Mouse (Mus musculus) intestine, embryonic 16.5 days (tissue): Measurements from ENCODE around the gene Gm3233. TPM values are rescaled to one million over a fixed set of nuclear protein-coding genes. Genes with fewer than 3 reads are reported as not detected.

Source experiments
- ATAC-seq: fragments of 200-750 bp; cut with Nextera tagmentation; 2 replicates; pipeline ENCODE4 v1.8.0; 2017; ENCODE audit warnings: moderate TSS enrichment, moderate library complexity
- H3K27ac ChIP-seq: fragments of 300-500 bp; sonication (generic); 2 replicates; pipeline ENCODE4 v1.5.1; 2014; ENCODE audit warnings: mild to moderate bottlenecking, low read length
- H3K27me3 ChIP-seq: fragments of 300-500 bp; sonication (generic); replicated peaks from 2 replicates; pipeline ENCODE4 v1.6.1; 2014; ENCODE audit warnings: low read length, control low read depth, mixed read lengths; ENCODE audit not compliant: control insufficient read depth, insufficient read depth
- H3K36me3 ChIP-seq: fragments of 300-500 bp; sonication (generic); 2 replicates; pipeline ENCODE4 v1.6.1; 2014; ENCODE audit warnings: low read length, control low read depth; ENCODE audit not compliant: control insufficient read depth, insufficient read depth
- H3K4me1 ChIP-seq: fragments of 300-500 bp; sonication (generic); 2 replicates; pipeline ENCODE4 v1.6.1; 2014; ENCODE audit warnings: low read length, control low read depth, mixed read lengths; ENCODE audit not compliant: control insufficient read depth, insufficient read depth
- H3K4me2 ChIP-seq: fragments of 300-500 bp; sonication (generic); 2 replicates; pipeline ENCODE4 v1.6.1; 2014; ENCODE audit warnings: low read depth, low read length, control low read depth
- H3K4me3 ChIP-seq: fragments of 300-500 bp; sonication (generic); 2 replicates; pipeline ENCODE4 v1.5.1; 2014; ENCODE audit warnings: mild to moderate bottlenecking, low read length
- H3K9ac ChIP-seq: fragments of 300-500 bp; sonication (generic); 2 replicates; pipeline ENCODE4 v1.6.1; 2014; ENCODE audit warnings: low read depth, low read length
- H3K9me3 ChIP-seq: fragments of 300-500 bp; sonication (generic); 2 replicates; pipeline ENCODE4 v1.6.1; 2016; ENCODE audit warnings: low read length, control low read depth; ENCODE audit not compliant: control insufficient read depth
- WGBS: fragments of 180-500 bp; shearing (Covaris S2); extraction: QIAGEN DNeasy Blood & Tissue Kit; methylation state at CpG from one replicate; pipeline ENCODE4 v1.1.7; 2014; 5-methylcytosine and 5-hydroxymethylcytosine counted together
- polyA plus RNA-seq: library from polyadenylated mRNA; unstranded; fragments of >200 nt; fragmentation: Nextera tagmentation; extraction: Ambion mirVana; gene quantifications from 2 replicates; pipeline ENCODE4 v1.2.1, GENCODE M21; 2015

Gene Gm3233
- polyA plus RNA-seq, 1 experiment from 2014 or later, result not detected

GRCm38 (mm10) chr10:77709831-77710230 lies 49.7 kb downstream of the Gm3233 start:
- Histone ChIP-seq H3K36me3 (no peaks in the 10 kb centered on the region), H3K4me3 (no peak overlapping the region), H3K27me3 (no peaks in the 10 kb centered on the region), H3K9me3 (peaks cover 3% of the 10 kb centered on the region), H3K4me1 (no peaks in the 10 kb centered on the region), H3K4me2 (no peak overlapping the region), H3K27ac (no peak overlapping the region), H3K9ac (no peak overlapping the region)
- WGBS, result 72% methylated on average over 3 of the region's 3 CpGs
- ATAC-seq, result no peak

Other genes with a start within 250 kb of the Gm3233 start
- 39.0 and 43.8 TPM in 2 replicates for gene Fam207a, start 243.9 kb downstream of the Gm3233 start, polyA plus RNA-seq
- gene Itgb2, start 229.4 kb downstream of the Gm3233 start, polyA plus RNA-seq, result 3.8 and 3.9 TPM in 2 replicates
- 177 and 181 TPM in 2 replicates for gene Pttg1ip, start 178.0 kb downstream of the Gm3233 start, polyA plus RNA-seq
- gene Sumo3, start 153.6 kb downstream of the Gm3233 start, polyA plus RNA-seq, result 330 and 356 TPM in 2 replicates
- 1.9 TPM in 1 of 2 replicates, not detected in the other for gene Gm49325, start 153.5 kb downstream of the Gm3233 start, polyA plus RNA-seq
- gene Ube2g2, start 137.4 kb downstream of the Gm3233 start, polyA plus RNA-seq, result 61.5 and 68.6 TPM in 2 replicates
- 0.48 and 0.51 TPM in 2 replicates for gene Tspear, start 73.1 kb downstream of the Gm3233 start, polyA plus RNA-seq
- not detected in 2 replicates for gene Gm19402, start 68.9 kb downstream of the Gm3233 start, polyA plus RNA-seq
- not detected in 2 replicates for gene Gm9508, start 62.4 kb downstream of the Gm3233 start, polyA plus RNA-seq
- not detected in 2 replicates for gene Gm10272, start 53.1 kb downstream of the Gm3233 start, polyA plus RNA-seq
- not detected in 2 replicates for gene Gm10024, start 48.2 kb downstream of the Gm3233 start, polyA plus RNA-seq
- not detected in 2 replicates for gene Gm10142, start 43.9 kb downstream of the Gm3233 start, polyA plus RNA-seq
- gene Krtap12-1, start 39.1 kb downstream of the Gm3233 start, polyA plus RNA-seq, result not detected in 2 replicates
- gene Gm10100, start 33.2 kb downstream of the Gm3233 start, polyA plus RNA-seq, result not detected in 2 replicates
- gene Gm18596, start 17.0 kb downstream of the Gm3233 start, polyA plus RNA-seq, result not detected in 2 replicates
- gene Gm9736, start 8.3 kb downstream of the Gm3233 start, polyA plus RNA-seq, result not detected in 2 replicates
- not detected in 2 replicates for gene Gm3238, start 11.6 kb upstream of the Gm3233 start, polyA plus RNA-seq
- gene Gm7138, start 17.3 kb upstream of the Gm3233 start, polyA plus RNA-seq, result not detected in 2 replicates
- not detected in 2 replicates for gene Gm3250, start 22.9 kb upstream of the Gm3233 start, polyA plus RNA-seq
- not detected in 2 replicates for gene Gm7137, start 28.5 kb upstream of the Gm3233 start, polyA plus RNA-seq
- not detected in 2 replicates for gene Gm9639, start 35.4 kb upstream of the Gm3233 start, polyA plus RNA-seq
- not detected in 2 replicates for gene Gm19668, start 39.5 kb upstream of the Gm3233 start, polyA plus RNA-seq
- gene Gm9507, start 52.2 kb upstream of the Gm3233 start, polyA plus RNA-seq, result not detected in 2 replicates
- not detected in 2 replicates for gene Gm2696, start 55.0 kb upstream of the Gm3233 start, polyA plus RNA-seq
- gene Krtap10-4, start 67.4 kb upstream of the Gm3233 start, polyA plus RNA-seq, result not detected in 2 replicates
- gene Krtap10-10, start 76.3 kb upstream of the Gm3233 start, polyA plus RNA-seq, result not detected in 2 replicates
- not detected in 2 replicates for gene Gm36176, start 87.1 kb upstream of the Gm3233 start, polyA plus RNA-seq
- not detected in 2 replicates for gene Gm10318, start 93.2 kb upstream of the Gm3233 start, polyA plus RNA-seq
- not detected in 2 replicates for gene Gm3285, start 102.3 kb upstream of the Gm3233 start, polyA plus RNA-seq
- 3.3 TPM in 2 replicates for gene Lrrc3, start 142.9 kb upstream of the Gm3233 start, polyA plus RNA-seq
- 0.91 and 0.92 TPM in 2 replicates for gene Trpm2, start 210.9 kb upstream of the Gm3233 start, polyA plus RNA-seq
- 16.0 and 17.5 TPM in 2 replicates for gene 1810043G02Rik, start 218.8 kb upstream of the Gm3233 start, polyA plus RNA-seq